ENCODE assay signal across 8 mouse cellular contexts in genomic region chr5:106791241-106791572, GRCm38 (mm10).
DNase-seq lines count a peak whose midpoint lies in the region; ATAC-seq and TF ChIP-seq lines count a peak whose summit lies in the region.

No protein-coding gene starts in this region.

- peak; percentile 3 for DNase-seq in kidney, adult 18-20 months
- no peak for DNase-seq in kidney, adult 8-10 months
- DNase-seq in adipocyte (ENCODE audit: low spot score), result peak; percentile 31
- peak; percentile 76 for DNase-seq in embryonic facial prominence, embryonic 14.5 days (ENCODE audit: low spot score)
- peak; percentile 80 for DNase-seq in kidney, postnatal 0 days (ENCODE audit: low spot score)
- no peak for DNase-seq in T-cell, adult 2 months (ENCODE audit: low spot score)
- no peak for DNase-seq in urinary bladder, adult 18-20 months (ENCODE audit: low spot score in 2 of 2)

- no peaks in the 10 kb centered on the region for H3K36me3 ChIP-seq in embryonic facial prominence, embryonic 14.5 days (ENCODE audit: control insufficient read depth, insufficient read depth, low read length)
- H3K36me3 ChIP-seq in kidney, postnatal 0 days (ENCODE audit: insufficient read depth, low read length), result no peaks in the 10 kb centered on the region
- H3K36me3 ChIP-seq in midbrain, embryonic 15.5 days (replicated peaks), result no peaks in the 10 kb centered on the region

- H3K9ac ChIP-seq in embryonic facial prominence, embryonic 14.5 days (ENCODE audit: low read depth, low read length), result no peak overlapping the region
- H3K9ac ChIP-seq in kidney, postnatal 0 days (ENCODE audit: low read depth, low read length), result no peak overlapping the region
- no peak overlapping the region for H3K9ac ChIP-seq in midbrain, embryonic 15.5 days

- H3K27me3 ChIP-seq in embryonic facial prominence, embryonic 14.5 days (replicated peaks; ENCODE audit: control insufficient read depth, insufficient read depth, low read length), result no peaks in the 10 kb centered on the region
- no peaks in the 10 kb centered on the region for H3K27me3 ChIP-seq in kidney, postnatal 0 days (ENCODE audit: insufficient read depth, low read length)
- 0 out of 2 replicates have a peak, but pooled peaks cover 3% of the 10 kb centered on the region for H3K27me3 ChIP-seq in midbrain, embryonic 15.5 days (replicated peaks)

- 15% methylated on average over 6 of the region's 6 CpGs for WGBS in embryonic facial prominence, embryonic 14.5 days
- WGBS in kidney, postnatal 0 days, result 11% methylated on average over 6 of the region's 6 CpGs
- 11% methylated on average over 6 of the region's 6 CpGs for WGBS in midbrain, embryonic 15.5 days

- TF ChIP-seq CTCF in kidney, postnatal 0 days (IDR thresholded peaks at IDR 0.05; ENCODE audit: low read depth), result peak; percentile 80

- peak; percentile 81 for ATAC-seq in embryonic facial prominence, embryonic 14.5 days (ENCODE audit: low read depth)
- no peak for ATAC-seq in kidney, postnatal 0 days (replicated peaks; ENCODE audit: low FRiP score, low read depth)
- ATAC-seq in midbrain, embryonic 15.5 days (replicated peaks), result peak; percentile 76

- H3K4me1 ChIP-seq in embryonic facial prominence, embryonic 14.5 days (ENCODE audit: control insufficient read depth, insufficient read depth, low read length), result no peaks in the 10 kb centered on the region
- H3K4me1 ChIP-seq in kidney, postnatal 0 days (replicated peaks; ENCODE audit: insufficient read depth, low read length), result no peaks in the 10 kb centered on the region
- H3K4me1 ChIP-seq in midbrain, embryonic 15.5 days, result no peaks in the 10 kb centered on the region

- H3K4me2 ChIP-seq in embryonic facial prominence, embryonic 14.5 days (ENCODE audit: low read depth, low read length), result no peak overlapping the region
- no peak overlapping the region for H3K4me2 ChIP-seq in kidney, postnatal 0 days (ENCODE audit: low read length)
- no peak overlapping the region for H3K4me2 ChIP-seq in midbrain, embryonic 15.5 days

- H3K4me3 ChIP-seq in embryonic facial prominence, embryonic 14.5 days (ENCODE audit: low read depth, low read length), result no peak overlapping the region
- no peak overlapping the region for H3K4me3 ChIP-seq in kidney, postnatal 0 days (replicated peaks; ENCODE audit: low read depth, low read length)
- H3K4me3 ChIP-seq in midbrain, embryonic 15.5 days, result no peak overlapping the region

- H3K9me3 ChIP-seq in embryonic facial prominence, embryonic 14.5 days (ENCODE audit: control insufficient read depth, low read length), result no peaks in the 10 kb centered on the region
- H3K9me3 ChIP-seq in kidney, postnatal 0 days (replicated peaks; ENCODE audit: low read length), result no peaks in the 10 kb centered on the region
- H3K9me3 ChIP-seq in midbrain, embryonic 15.5 days, result no peaks in the 10 kb centered on the region

- no peak overlapping the region for H3K27ac ChIP-seq in embryonic facial prominence, embryonic 14.5 days (replicated peaks; ENCODE audit: low read depth, low read length)
- H3K27ac ChIP-seq in kidney, postnatal 0 days, result no peak overlapping the region
- no peak overlapping the region for H3K27ac ChIP-seq in midbrain, embryonic 15.5 days

Comparison
In these comparisons a context has a peak if more than half of its experiments do, and no peak if none do; other contexts are left out.
1. DNase-seq: peak in kidney, adult 18-20 months (single experiment), adipocyte (single experiment), embryonic facial prominence, embryonic 14.5 days (single experiment) and kidney, postnatal 0 days (single experiment); none in kidney, adult 8-10 months (0 of 2), T-cell, adult 2 months (single experiment) and urinary bladder, adult 18-20 months (0 of 2).